Mouse (Mus musculus) liver, embryonic 14.5 days (tissue): ENCODE results near the gene Ednra. TPM values are rescaled to one million over a fixed set of nuclear protein-coding genes. Genes with fewer than 3 reads are reported as not detected.

ENCODE experiments used
- ATAC-seq: fragments of 200-750 bp; cut with Nextera tagmentation; 2 replicates; pipeline ENCODE4 v1.8.0; 2017; ENCODE audit warnings: moderate number of reproducible peaks, mild to moderate bottlenecking, moderate library complexity; ENCODE audit not compliant: insufficient read depth
- DNase-seq, 3 experiments: peaks; one replicate each; pipeline ENCODE4 v3.0.0-alpha.2; 2012 to 2013; ENCODE audit warnings: low read depth in 3 of 3, low spot score in 3 of 3
- H3K27ac ChIP-seq: fragments of 300-500 bp; sonication (generic); 2 replicates; pipeline ENCODE4 v1.5.1; 2014; ENCODE audit warnings: moderate library complexity, mild to moderate bottlenecking, control low read depth, inconsistent platforms
- H3K27me3 ChIP-seq: fragments of 300-500 bp; sonication (generic); 2 replicates; pipeline ENCODE4 v1.6.1; 2014; ENCODE audit warnings: mild to moderate bottlenecking, low read length, moderate library complexity; ENCODE audit not compliant: control insufficient read depth, insufficient read depth
- H3K36me3 ChIP-seq: fragments of 300-500 bp; sonication (generic); replicated peaks from 2 replicates; pipeline ENCODE4 v1.6.1; 2014; ENCODE audit warnings: low read depth; ENCODE audit not compliant: control insufficient read depth, insufficient read depth
- H3K4me1 ChIP-seq, 2 experiments: fragments of 200-500 bp in 1 of 2; fragments of 300-500 bp in 1 of 2; sonication (generic) in 1 of 2; replicated peaks; 2 replicates each; pipeline ENCODE4 v1.6.1; 2012 to 2014; ENCODE audit warnings: antibody characterized with exemption in 1 of 2, inconsistent platforms in 1 of 2, low read length in 1 of 2; ENCODE audit not compliant: control insufficient read depth in 2 of 2, insufficient read depth in 2 of 2
- H3K4me2 ChIP-seq: fragments of 300-500 bp; sonication (generic); 2 replicates; pipeline ENCODE4 v1.6.1; 2014; ENCODE audit warnings: low read depth, mild to moderate bottlenecking, control low read depth, moderate library complexity
- H3K4me3 ChIP-seq, 2 experiments: fragments of 200-500 bp in 1 of 2; fragments of 300-500 bp in 1 of 2; sonication (generic) in 1 of 2; 2 replicates each; pipeline ENCODE4 v1.5.1; 2012 to 2014; ENCODE audit warnings: low read depth in 2 of 2, low read length in 2 of 2, mild to moderate bottlenecking in 2 of 2, control low read depth in 1 of 2, inconsistent platforms in 1 of 2, moderate library complexity in 1 of 2; ENCODE audit not compliant: insufficient read depth in 1 of 2
- H3K9ac ChIP-seq: fragments of 300-500 bp; sonication (generic); replicated peaks from 2 replicates; pipeline ENCODE4 v1.6.1; 2014; ENCODE audit warnings: mild to moderate bottlenecking, control low read depth, moderate library complexity
- H3K9me3 ChIP-seq: fragments of 300-500 bp; sonication (generic); 2 replicates; pipeline ENCODE4 v1.6.1; 2016; ENCODE audit warnings: low read length, mixed read lengths; ENCODE audit not compliant: control insufficient read depth
- CTCF ChIP-seq: IDR thresholded peaks from 2 replicates; pipeline ENCODE4 v1.5.1; 2016; ENCODE audit warnings: antibody characterized with exemption, low read depth, control low read depth
- EP300 ChIP-seq: IDR thresholded peaks from 2 replicates; pipeline ENCODE4 v1.6.1; 2016; ENCODE audit warnings: antibody characterized with exemption, low read depth
- WGBS: fragments of 180-500 bp; shearing (Covaris S2); extraction: QIAGEN DNeasy Blood & Tissue Kit; methylation state at CpG from one replicate; pipeline ENCODE4 v1.1.7; 2014; ENCODE audit not compliant: insufficient replicate concordance; 5-methylcytosine and 5-hydroxymethylcytosine counted together
- polyA plus RNA-seq, 2 experiments: library from polyadenylated mRNA; depleted of rRNA in 1 of 2; stranded (reverse) in 1 of 2; unstranded in 1 of 2; fragments of >200 nt; fragmentation: Nextera tagmentation in 1 of 2; extraction: Ambion mirVana in 1 of 2; gene quantifications; 2 replicates each; pipeline versions ENCODE4 v1.2.1 to v1.2.3; 2012 to 2014

The Ednra gene
- polyA plus RNA-seq, 2 experiments = 2.1 to 2.8 TPM

DNA sequence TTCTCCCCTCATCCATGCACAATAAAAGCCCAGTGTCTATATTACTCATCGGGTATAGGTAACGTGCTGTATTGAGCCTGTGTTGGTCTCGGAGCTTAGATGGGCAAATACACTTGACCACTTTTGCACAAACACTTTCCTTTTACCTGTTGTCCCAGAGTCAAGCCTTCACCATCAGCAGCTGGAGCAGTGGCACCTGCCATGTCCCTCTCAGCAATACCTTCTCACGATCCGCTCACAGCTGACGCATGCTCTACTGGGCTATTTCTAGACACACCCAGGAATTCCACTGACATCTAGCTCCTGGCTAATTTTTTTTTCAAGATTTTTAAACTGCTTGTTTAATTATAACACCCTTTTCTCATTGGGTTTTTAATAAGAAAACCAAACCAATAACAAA lies 14.2 kb upstream of the Ednra start:
- Histone ChIP-seq H3K4me1 (0 out of 4 replicates have a peak, but pooled peaks cover 0 to 2% of the 10 kb centered on the region in 2 experiments), H3K9me3 (no peaks in the 10 kb centered on the region), H3K4me2 (no peak overlapping the region), H3K9ac (no peak overlapping the region), H3K4me3 (no peak overlapping the region), H3K36me3 (no peaks in the 10 kb centered on the region), H3K27me3 (no peaks in the 10 kb centered on the region), H3K27ac (no peak overlapping the region)
- WGBS = 79% methylated on average over 6 of the region's 6 CpGs
- no peak for DNase-seq
- ATAC-seq = no peak
- no peak for TF ChIP-seq CTCF
- TF ChIP-seq EP300 = no peak

DNA sequence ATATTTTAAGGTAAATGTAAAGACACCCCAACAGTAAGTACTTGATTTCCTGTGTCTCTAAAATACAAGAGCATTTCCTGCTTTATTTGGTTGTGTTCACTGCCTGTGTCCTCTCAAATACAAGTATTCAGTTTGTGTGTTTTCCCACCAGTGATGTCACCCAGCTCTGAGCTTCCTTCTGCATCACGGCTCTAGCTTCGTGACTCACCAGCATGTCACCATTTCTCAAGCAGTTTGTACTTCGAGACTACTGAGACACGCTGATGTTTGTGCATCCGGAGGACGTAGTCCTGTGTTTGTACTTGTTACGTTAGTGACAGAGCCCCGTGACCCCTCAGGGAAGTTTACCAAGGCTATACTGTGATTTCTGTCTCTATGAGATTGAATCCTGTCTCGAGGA lies 13.1 kb upstream of the Ednra start:
- Histone ChIP-seq H3K4me1 (0 out of 4 replicates have a peak, but pooled peaks cover 0 to under 1% of the 10 kb centered on the region in 2 experiments), H3K36me3 (no peaks in the 10 kb centered on the region), H3K4me3 (no peak overlapping the region), H3K9me3 (no peaks in the 10 kb centered on the region), H3K27ac (no peak overlapping the region), H3K9ac (no peak overlapping the region), H3K27me3 (no peaks in the 10 kb centered on the region), H3K4me2 (no peak overlapping the region)
- no peak for ATAC-seq
- WGBS = 59% methylated on average over 9 of the region's 9 CpGs
- no peak for DNase-seq
- TF ChIP-seq EP300 = no peak
- TF ChIP-seq CTCF = no peak

DNA sequence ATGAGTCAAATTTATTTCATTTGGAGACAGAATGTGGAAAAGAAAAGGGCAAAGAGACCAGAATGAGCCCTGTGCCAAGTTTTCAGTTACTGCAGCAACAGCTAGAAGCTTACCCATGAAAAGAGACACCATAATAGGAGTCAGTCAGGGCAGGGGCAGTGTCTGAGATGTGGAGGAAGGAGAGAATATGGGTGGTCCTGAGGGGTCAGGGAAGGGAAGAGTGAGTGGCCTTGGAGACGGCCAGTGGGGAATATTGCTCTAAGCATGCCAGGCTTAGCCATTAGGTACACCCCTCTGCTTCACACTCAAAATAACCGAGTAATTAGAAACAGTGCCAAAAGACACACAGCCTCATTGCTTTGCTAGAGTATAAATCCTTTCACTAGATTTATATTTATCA lies 9.5 kb upstream of the Ednra start:
- Histone ChIP-seq H3K27me3 (no peaks in the 10 kb centered on the region), H3K4me3 (no peak overlapping the region), H3K27ac (no peak overlapping the region), H3K36me3 (no peaks in the 10 kb centered on the region), H3K9me3 (no peaks in the 10 kb centered on the region), H3K9ac (no peak overlapping the region), H3K4me1 (no peaks in the 10 kb centered on the region), H3K4me2 (no peak overlapping the region)
- 57% methylated on average over 2 of the region's 2 CpGs for WGBS
- no peak for DNase-seq
- no peak for ATAC-seq
- TF ChIP-seq CTCF = no peak
- no peak for TF ChIP-seq EP300

DNA sequence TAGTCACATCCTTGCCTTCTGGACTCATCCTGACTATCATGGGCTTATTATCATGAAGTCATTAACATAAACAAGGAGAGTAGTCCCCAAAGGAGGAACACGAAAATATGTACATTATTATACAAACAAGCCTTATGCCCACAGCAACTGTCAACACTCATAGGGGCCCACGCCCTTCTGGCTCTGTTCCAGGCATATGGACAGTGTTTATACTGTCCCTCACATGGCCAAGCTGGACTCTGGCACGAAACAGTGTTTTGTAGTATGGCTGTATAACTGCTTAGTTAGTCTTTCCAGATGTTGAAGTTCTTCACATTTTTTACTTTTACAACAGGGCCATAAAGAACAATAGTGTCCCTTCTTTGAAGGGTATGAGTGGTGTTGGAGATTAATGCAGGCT lies 8.7 kb upstream of the Ednra start:
- TF ChIP-seq EP300 (no peak), CTCF (no peak)
- DNase-seq = no peak
- Histone ChIP-seq H3K9ac (no peak overlapping the region), H3K36me3 (no peaks in the 10 kb centered on the region), H3K27me3 (no peaks in the 10 kb centered on the region), H3K9me3 (no peaks in the 10 kb centered on the region), H3K4me2 (no peak overlapping the region), H3K27ac (no peak overlapping the region), H3K4me3 (no peak overlapping the region), H3K4me1 (no peaks in the 10 kb centered on the region)
- ATAC-seq = no peak
- WGBS = 34% methylated on average over 3 of the region's 3 CpGs

DNA sequence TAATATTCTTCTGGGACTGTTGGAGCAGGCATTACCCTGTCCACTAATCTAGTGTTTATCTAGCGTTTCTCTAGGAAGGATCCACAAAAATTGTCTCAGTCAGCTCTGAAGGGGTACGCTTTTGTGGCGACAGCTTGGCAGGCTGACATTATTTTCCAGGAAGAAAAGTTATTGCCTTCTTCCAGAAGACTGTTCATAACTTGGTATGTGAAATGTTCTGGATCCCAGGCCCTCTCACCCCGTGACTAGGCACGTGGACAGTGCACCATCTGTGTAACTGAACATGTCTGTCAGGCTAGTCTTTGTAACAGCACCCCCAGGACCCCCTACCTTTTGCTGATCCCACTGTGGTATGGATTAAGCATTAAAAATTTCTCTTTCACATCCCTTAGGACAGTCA lies 1.1 kb upstream of the Ednra start:
- Histone ChIP-seq H3K4me2 (no peak overlapping the region), H3K4me1 (peaks cover 0 to 6% of the 10 kb centered on the region in 2 experiments; a peak in 2 of 4 replicates), H3K4me3 (no peak overlapping the region), H3K27ac (no peak overlapping the region), H3K9me3 (no peaks in the 10 kb centered on the region), H3K36me3 (no peaks in the 10 kb centered on the region), H3K9ac (no peak overlapping the region), H3K27me3 (no peaks in the 10 kb centered on the region)
- no peak for DNase-seq
- ATAC-seq = no peak
- WGBS = 51% methylated on average over 5 of the region's 5 CpGs
- TF ChIP-seq CTCF (no peak), EP300 (no peak)
